Mouse (Mus musculus) retina, postnatal 7 days (tissue): Measurements from ENCODE around the gene Jak1.

Experiments
- DNase-seq: peaks from one replicate; pipeline ENCODE4 v3.0.0-alpha.2; 2012; ENCODE audit warnings: low read depth, low spot score

Jak1 gene

DNA sequence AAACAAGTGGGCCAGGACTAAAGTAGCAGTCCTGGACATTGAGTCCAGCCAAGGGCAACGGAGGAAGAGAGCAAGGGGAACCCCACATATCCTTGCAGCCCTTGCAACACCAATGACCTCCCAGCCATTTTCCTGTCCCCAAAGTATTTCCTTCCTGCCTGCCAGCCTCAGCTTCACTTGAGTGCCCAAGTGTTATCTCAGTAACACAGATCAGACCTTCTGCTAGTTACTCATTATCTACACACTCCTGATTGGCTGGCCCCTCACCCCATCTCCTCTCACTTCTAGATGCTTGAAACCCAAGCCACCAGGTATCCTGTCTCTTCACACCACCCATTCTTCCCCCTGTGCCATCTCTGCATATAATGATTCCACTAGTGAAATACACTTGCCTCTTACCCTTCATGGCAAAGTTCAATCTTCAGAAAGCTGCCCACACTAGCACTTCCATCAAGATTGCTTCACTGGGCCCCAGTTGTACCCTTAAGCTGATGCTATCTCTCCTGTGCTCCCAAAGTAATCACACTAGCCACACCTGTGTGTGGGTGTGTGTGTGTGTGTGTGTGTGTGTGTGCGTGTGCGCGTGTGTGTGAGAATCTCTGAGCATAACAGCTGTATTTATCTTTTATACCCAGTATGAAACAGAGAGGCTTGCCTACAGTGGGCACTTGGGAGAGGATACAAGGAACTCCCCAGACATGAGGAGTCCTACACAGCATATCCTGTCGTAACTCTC is 72.7 kb downstream of the Jak1 start:
- DNase-seq: no peak

DNA sequence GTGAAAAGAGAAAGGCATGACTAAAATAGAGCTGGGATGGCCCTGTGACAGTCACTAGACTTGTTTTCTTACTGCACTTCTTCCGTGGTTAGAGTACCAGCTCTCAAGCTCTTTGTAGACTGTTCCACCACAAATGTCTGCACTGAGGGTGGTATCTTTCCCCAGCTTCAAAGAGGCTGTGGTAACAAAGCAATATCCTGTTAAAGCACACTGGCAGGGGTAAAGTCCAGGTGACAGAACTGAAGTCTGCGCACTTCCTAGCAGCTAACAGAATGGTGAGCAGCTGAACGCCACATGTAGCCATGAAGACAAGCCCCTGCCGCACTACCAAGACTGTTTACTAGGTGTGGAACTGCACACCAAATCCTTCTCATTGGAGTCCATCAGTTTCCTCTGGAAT is 77.7 kb downstream of the Jak1 start:
- no peak for DNase-seq

DNA sequence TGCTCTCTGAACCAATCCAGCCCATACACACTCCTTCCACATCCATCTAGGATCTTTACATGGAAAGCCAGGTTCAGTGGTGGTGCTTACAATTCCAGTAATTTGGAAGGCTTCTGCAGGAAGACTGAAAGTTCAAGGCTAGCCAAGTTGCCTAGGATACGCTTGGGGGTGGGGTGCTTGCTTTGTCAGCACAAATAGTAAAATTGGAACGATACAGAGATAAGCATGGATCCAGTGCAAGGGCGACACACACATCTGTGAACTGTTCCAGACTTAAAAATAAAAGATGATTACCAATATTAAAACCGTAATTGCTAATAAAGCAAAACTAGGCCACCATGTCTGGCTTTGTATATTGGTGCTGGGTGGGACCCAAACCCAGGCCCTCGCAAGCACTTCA is 78.5 kb downstream of the Jak1 start:
- no peak for DNase-seq

DNA sequence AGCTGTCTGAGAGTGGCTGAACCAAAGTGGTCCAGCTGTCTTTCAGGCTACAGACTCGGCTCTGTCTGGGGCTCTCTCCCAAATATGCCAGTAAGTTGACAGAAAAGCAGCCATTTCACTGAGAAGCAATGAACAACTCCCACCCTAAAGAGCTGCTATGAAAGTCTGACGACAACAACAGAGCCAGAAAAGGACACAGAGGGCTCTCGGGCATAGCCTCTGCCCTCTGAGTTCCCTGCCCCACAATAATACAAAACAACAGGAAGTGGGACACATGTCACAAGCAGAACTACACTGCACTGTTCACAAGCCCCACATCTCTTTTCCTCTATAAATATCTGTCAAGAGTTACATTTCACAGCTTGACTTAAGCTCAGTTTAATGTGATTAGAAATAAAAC is 79.9 kb downstream of the Jak1 start:
- no peak for DNase-seq

DNA sequence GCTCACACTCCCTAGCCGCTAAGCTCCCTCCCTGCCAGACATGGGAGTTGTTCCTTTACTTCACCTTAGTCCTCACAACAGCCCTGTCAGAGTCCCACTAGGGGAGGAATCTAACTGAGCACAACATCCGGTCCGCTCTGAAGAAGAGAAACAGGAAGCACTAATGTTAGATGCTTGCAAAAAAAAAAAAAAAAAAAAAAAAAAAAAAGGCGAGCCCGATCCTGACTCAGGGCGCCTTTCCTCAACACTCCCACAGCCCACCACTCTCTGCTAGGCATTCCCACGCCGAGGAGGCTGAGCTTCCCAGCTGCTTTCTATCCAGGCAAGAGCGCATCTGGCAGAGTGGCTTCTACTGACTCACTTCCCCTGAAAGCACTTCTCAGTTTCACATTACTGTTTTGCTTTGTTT is 82.5 kb downstream of the Jak1 start:
- DNase-seq: no peak

DNA sequence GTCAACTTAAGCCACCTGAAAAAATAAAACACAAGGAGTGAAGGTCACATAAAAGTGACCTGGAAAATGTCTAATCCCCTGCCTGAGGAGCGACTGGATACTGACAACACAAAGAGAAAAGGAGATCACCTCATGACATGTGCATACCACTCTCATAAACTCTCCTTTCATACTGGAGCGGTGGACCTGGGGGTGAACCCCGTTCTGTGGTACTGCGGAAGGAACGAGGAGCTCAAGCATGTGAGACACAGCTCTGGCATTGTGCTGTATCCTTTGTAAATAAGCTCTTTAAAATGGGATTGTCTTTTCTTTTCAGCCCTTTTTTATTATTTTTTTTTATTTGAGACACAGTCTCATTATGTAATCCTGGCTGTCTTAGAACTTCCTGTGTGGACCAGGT is 84.4 kb downstream of the Jak1 start:
- no peak for DNase-seq

DNA sequence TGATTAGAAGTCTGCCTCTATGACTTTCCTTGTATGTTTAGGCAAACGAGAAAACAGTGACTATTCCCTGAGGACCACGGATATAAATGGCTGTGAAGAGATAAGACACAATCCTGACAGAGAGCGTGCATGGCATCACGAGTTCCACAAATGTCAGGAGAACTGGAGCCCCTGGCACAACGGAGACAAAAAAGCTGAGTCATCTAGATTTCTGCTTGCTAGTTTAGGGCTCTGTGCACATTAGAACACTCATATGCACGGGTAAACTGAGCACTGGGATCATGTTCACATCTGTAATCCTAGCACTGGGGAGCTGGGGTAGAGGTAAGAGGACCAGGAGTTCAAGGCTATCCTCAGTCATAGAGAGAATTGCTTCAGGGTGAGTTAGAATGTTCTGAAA is 85.2 kb downstream of the Jak1 start:
- DNase-seq: no peak

DNA sequence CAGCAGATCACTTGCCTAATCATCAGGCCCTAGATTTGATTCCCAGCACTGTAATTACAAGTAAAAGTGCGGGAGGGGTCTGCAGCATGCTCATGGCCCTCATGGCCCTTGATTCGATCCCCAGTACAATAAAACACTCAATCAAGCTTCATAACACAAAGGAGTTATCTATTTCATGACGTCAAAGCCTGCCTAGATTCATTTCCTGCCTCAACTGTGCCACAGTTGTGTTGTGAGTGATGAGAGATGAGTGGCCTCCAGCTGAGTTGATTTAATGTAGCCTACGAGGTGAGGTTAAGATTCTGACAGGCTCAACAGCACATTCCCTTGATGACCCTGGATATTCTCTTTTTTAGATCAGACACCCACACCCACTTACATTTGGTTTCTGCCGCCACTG is 86.0 kb downstream of the Jak1 start:
- DNase-seq: no peak

DNA sequence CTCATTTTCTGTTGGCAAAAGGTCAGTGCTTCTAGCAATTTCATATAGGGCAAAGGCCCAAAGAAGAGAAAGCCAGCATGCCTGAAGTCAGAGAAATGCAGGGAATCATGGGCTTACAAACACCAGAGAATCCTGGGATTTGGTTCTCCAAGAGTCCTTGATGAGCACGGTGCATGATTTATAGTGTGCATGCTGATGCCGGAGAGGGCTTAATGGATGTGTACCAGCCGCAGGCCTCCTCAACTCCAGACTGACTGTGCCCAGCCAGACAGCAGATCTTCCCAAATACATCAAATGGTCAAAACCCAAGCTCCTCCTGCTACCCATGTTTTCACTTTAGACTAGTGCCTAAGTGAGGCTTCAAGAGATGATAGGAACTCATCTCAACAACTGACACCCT is 87.3 kb downstream of the Jak1 start:
- no peak for DNase-seq

DNA sequence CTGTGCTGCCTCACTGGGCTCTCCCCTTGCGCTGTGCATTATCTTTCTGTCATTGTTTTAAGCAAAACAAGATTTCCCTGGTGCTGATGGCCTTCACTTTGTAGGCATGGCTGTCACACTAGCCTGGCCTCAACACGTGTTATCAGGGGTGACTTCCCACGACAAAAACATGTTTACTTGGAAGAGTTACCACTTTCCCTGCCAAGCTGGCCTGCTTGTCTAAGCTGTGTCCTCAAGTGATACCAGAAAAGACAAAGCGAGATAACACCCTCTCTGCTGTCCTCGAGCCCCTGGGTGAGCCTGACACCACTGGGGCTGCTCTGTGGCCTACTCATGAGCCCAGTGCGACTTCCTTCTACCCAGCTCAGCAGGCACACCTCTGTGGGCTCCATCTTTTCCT is 89.0 kb downstream of the Jak1 start:
- no peak for DNase-seq

DNA sequence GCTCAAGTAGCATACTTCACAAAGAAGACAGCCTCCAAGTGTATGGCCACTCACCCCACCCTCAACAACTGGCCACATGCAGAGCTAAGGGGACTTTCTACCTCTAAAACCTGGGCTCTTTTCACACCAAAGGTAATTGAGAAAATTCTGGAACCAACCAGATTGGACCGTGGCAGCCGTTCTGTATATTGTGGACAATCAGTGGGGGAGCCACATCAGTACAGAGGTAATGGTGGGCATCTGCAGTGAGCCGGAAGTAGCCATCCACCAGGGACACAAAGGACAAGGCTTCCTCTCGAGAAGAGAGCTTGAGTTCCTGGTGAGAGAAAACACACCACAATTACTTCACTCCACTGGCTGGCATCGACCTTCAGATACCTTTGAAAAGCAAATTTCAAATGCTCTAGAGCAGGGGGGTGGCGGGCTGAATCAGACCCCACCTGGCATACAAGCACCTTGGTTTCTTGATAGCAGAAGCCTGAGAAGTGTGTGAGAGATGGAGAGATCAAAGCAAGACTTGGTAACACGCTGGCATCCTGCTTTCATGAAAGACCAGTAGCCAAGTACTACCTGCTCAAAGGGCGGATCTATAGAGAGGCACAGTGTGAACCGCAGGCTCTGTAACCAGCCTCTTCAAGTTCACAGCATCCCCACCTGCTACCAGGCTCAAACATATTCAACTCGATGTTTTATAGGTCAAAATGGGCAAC is 90.0 kb downstream of the Jak1 start:
- DNase-seq: no peak

DNA sequence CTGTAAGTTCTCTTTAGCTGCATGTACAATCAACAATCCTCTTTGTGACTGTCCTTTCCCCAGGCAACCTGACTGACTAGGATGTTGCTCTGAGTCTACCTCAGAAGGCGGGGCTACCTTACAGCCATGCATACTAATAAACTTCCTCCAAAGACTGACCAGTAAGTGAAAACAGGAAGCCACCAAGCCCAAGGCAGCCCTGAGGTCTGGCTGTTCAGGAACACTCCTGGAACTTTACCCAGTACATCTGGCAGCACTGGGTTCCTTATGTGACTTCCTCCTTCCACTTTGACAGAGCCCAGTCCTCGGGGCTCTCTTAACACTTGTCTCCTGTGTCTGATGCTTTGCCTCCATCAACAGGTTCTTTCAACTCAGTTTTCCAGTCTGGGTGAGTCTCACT is 92.3 kb downstream of the Jak1 start:
- DNase-seq: no peak

DNA sequence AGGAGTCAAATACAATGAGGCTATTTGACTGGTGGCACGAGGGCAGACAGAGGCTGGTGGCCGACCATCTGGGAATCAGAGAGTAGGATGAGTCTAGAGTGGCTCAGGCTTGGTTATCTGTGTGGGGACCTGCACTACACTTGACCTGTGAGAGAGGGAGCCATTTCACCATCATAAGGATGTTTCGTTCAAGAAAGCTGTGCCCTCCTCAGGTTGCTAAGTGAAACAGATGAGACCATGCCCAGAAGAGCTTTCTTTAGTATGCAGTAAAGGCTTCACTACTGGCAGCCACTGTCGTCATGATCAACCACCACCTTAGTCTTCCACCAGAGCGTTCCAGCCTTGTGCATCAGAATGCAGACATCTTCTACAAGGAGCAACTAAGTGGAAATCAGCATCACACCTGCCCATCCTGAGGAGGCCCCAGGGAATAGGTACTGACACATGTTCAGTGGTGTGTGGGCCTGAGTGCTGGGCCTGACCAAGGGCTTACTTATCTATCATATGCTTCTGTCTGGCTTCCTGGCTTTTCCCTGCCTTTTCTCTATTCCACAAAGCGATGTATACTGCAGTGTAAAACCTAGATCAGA is 96.8 kb downstream of the Jak1 start:
- DNase-seq: peak; percentile 11

DNA sequence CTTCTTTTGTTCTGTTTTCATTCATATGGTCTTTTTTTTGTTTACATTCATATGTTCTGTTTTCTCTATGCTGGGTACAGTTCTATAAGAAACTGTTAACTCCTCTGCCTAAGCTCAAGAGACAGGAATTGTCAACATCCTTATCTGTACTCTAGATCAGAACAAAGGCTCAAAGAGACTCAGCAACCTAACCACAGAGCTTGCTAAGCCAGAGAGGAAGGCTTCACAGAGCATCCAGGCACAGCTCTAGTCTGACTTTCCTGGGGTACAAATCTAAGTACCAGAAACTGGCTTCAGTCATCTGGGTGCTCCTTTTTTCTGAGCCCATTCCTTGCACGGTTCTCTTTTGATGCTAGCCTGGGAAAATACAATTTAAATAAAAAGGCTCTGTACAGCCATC is 97.3 kb downstream of the Jak1 start:
- DNase-seq: no peak

DNA sequence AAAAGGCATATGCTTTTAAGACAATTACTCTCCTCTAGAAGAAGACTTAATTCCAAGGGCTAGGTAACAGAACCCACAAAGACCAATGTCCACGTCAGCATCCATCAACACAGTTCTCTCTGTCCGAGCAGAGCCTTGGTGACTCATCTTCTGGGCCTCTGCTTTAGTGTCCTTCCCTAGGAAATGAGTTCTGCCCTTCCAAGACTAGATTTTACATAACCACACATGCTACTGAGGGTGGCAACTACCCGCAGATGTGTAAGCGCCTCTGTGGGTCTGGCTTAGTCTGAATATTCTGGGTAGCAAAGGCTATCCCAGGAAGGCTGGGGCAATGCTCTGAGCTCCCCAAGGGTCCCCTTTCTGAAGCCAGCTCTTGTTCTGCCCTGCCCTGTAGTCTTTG is 99.3 kb downstream of the Jak1 start:
- no peak for DNase-seq

DNA sequence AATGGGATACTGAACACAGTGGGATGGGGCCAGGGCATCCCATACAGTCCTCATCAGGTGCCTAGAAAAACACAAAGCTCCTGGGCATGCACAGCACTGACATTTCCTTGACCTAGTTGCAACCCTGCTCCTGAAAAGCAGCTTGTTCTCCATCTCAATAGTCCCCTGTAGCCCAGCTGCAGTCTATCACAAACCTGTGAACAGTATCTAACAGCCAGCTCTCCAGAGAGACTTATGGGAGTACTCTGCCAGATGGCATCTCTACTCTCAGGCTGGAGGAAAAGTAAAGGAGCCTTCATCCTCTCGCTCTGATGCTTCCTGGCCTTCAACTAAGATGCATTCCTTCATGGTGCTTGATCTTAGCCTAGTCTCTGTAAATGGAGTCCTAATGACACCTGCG is 100.4 kb downstream of the Jak1 start:
- no peak for DNase-seq

DNA sequence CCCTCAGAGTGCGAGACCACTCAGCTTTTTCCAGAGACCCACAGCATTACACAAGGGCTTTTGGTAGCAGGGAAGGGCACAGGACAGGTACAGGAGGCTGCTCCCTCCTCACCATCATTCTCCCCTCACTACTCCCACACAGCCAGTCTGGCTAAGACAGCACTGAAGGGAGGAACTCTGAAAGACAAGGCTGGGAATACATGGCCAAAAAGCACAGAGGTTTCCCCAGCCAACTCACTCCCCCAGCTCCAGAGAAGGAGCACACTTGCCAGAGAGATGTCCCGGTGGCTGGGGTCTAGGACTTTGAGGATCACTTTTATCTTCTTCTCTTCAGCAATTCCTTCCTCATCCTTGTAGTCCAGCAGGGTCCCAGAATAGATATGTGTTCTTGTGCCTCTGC is 100.9 kb downstream of the Jak1 start:
- DNase-seq: no peak

DNA sequence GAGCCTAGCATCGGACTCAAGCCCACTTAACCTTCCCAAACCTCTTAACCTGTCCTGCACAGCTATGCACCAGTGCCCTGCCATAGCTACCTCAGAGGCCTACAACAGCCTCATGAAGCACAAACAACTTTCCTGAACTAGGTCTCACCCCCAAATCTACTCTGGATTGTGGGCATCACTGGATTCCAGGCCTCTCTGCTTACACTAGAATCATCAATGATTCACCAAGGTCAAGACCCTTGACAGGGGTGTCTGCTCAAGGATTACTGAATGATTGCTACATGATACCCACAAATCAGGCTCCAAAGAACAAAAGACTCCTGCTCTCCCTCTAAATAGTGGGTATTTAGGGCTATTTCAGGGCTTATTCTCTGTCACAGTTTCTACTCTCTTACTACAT is 104.3 kb downstream of the Jak1 start:
- DNase-seq: no peak

DNA sequence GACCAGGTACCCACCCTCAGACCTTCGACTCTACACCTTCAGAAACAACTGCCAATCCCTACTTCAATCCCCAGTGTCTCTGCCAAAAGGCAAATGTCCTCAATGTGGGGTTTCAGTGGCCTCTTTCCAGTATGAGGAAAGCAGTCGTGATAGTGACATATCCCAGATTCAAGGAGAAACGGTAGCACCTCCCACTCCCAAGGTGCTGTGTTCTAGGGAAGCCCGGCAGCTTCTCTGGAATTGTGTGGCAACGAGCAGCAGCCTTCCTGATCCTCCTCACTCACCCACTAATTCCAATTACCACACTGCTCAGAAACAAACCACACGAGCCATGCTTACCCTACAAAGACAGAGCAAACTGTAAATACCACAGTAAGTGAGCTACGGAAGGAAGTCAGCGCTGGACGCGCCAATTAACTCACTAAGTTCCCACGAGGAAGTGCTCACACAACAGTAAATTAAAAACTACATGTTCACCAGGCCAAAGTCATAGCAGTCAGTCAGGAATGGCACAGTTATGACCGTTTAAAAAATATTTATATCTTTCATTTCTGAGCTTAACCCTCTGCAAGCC is 105.8 kb downstream of the Jak1 start:
- DNase-seq: no peak

DNA sequence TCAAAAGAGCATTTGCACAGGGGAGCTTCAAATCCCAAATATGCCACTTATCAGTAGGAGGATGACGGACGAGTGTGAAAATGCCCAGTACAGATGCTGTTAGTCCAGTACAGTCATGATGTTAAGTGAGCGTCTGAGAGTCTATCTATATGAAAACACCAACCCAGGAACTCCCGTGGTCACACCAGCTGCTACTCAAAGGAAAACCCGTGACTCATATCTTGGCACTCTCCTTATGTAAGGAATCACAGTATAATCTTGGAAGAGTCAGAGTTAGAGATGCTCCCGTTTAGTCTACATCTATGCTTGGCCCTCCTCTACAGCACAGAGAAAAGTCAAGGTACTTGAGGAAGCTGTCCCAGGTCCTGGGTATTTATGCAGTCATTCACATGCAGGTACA is 106.8 kb downstream of the Jak1 start:
- DNase-seq: no peak

DNA sequence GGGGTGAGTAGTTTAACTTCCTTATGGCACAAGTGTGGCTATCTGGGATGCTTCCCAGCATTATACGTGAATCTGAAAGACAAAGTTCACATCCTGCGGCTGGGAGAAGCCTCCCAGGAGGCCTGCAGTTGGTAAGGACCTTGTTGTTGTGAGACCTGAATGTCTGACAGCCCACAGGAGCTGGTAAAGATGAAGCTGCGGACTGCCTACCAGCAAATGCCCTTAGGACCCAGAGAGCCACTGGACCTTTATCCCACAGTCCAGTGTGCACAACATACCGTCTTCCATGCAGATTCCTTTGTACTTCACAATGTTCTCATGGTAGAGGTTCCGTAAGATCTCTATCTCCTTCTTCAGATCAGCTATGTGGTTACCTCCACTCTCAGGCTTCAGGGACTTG is 107.6 kb downstream of the Jak1 start:
- no peak for DNase-seq

DNA sequence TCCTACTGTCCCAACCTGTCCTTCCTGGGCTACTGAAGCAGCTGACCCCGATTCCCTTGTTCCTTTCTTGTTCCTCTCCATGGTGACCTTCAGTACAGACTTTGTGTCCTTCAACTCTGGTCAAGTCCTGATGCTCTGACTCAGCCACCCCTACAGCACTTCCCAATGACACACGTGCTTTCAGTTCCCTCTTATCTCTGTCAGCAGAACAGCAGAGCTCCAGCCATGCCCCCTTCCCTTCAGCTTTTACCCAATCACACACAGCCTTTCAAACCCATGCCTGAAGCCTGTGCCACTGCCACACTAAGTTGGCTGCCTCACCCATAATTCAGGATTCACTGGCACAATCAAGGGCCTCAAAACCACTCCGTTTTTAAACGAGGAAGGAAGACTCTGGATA is 109.5 kb downstream of the Jak1 start:
- no peak for DNase-seq
